Mouse (Mus musculus): ENCODE data around the gene Pnpla6. TPM values are rescaled to one million over a fixed set of nuclear protein-coding genes. Genes with fewer than 3 reads are reported as not detected.
A peak's percentile ranks its signal among the peaks of the same experiment; 100 is the strongest.

Gene Pnpla6
- 30.8 to 45.4 TPM (median 31.3 TPM) in 3 replicates for total RNA-seq (2017)

DNA sequence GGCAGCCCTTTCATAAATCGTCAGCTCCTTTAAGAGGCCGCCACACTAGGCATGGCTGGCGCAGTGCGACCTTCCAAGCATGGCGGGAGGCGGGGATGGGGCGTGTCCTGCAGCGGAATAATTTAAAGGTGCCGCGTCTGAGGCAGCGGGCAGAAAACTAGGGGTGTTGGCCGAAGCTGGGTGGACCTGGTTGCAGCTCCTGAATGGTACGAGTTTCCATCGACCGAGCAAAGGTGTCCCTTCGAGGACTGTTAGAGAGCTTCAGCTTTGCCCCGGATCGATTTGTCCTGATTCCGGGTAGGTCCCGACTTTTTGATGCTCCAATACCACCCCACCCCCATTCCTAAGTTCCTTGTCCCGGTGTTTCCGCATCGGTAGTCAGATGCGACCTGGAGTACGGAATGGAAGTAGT lies at the start of gene Pnpla6:
Gene Pnpla6, plus strand, starts transcription at position 125 of the 412 bp plus-strand sequence.
- ATAC-seq (replicated peaks; ENCODE audit: insufficient number of reproducible peaks, low FRiP score, low TSS enrichment, poor library complexity, severe bottlenecking): peak; percentile 78

- ATAC-seq (replicated peaks; ENCODE audit: insufficient number of reproducible peaks, low FRiP score, low TSS enrichment, poor library complexity, severe bottlenecking): peak; percentile 93
These were observed 47.9 kb upstream of the Pnpla6 start, which contains the start of gene Pex11g for GRCm38 (mm10) chr8:3467006-3467885. TSS of gene Pex11g (minus strand) at chr8:3467680.

DNA sequence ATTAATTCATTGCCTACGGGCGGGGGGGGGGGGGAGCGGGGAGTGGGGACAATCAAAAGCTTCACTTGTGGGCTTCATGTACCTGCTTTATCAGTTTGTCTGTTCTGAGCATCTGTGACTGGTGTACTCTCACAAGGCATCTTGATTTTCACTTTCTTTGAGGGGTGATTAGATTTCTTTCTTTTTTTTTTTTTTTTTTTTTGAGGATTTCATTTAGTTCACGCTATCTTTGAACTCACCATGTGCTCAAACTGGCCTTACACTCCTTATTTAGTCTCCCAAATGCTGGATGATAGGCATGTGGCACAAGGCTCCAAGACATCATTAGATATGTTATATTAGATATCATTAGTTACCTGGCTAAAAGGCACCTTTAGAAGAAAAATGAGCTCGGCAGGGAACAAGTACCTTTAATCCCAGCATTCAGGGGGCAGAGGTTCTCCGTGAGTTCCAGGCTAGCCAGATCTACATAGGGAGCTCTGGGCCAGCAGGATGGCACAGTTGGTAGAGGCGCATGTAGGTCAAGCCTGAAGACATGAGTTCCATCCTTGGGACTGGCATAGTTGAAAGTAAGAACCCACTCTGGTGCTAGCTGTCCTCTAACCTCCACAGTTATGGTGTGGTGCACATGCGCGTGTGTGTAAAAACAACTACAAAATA lies 47.2 kb upstream of the Pnpla6 start:
- no peak for ATAC-seq (replicated peaks; ENCODE audit: insufficient number of reproducible peaks, low FRiP score, low TSS enrichment, poor library complexity, severe bottlenecking)

DNA sequence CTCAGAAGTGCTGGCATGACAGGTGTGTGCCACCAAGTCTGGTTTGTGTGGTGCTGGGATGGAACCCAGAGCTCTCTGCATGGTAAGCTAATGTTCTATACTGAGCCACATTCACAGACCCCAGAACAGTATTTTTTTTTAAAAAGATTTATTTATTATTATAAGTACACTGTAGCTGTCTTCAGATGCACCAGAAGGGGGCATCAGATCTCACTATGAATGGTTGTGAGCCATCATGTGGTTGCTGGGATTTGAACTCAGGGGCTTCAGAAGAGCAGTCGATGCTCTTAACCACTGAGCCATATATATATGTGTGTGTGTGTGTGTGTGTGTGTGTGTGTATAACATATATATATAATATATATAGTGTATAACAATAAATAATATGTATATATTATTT lies 46.3 kb upstream of the Pnpla6 start:
- ATAC-seq (replicated peaks; ENCODE audit: insufficient number of reproducible peaks, low FRiP score, low TSS enrichment, poor library complexity, severe bottlenecking): no peak

DNA sequence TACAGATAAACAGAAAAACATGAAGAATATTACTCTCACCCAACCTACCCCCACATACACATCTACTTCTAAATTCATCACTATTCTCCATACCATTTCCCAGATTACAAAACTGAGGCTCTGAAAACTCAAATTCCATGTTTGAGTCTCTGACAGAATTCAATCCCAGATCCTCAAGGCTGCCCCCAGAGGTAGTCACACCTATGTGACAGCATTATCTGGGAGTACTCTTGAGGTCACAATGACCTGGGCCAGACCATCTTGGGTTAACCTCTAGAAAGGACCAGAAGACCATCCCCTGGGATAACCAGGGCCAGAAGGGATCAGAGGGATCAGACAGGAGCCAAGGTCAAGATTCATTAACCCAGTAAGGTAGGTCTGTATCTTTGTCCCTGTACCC lies 44.6 kb upstream of the Pnpla6 start, which contains the start of gene Tex45:
Gene Tex45, plus strand, starts transcription at position 301 of the 400 bp plus-strand sequence.
- ATAC-seq (replicated peaks; ENCODE audit: insufficient number of reproducible peaks, low FRiP score, low TSS enrichment, poor library complexity, severe bottlenecking): no peak

GRCm38 (mm10) chr8:3475715-3476429 lies 39.3 kb upstream of the Pnpla6 start:
- ATAC-seq (replicated peaks; ENCODE audit: insufficient number of reproducible peaks, low FRiP score, low TSS enrichment, poor library complexity, severe bottlenecking): no peak; the same call in 1 of the 2 replicates

DNA sequence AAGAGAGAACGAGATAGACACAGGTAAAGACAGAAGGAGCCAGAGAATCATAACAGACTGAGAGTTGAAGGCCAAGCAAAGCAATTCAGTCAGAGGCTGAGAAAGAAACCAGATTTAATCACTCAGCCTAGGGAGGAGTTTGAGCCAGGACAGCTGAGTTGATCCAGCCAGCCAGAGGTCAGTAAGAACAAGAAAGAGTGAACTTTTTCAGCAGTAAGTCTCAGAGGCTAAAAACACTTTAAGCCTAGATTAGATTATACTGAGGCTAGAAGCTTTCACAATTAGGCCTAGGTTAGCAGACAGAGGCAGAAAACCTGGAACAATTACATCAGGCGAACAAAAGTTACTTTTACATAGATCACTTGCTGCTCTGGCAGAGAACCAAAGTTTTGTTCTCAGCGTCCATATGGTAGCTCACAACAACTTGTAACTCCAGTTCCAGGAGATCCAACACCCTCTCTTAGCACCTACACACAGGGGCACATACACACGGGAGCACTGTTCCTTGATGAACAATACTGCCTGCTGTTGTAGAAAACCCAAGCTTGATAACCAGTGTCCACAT lies 34.9 kb upstream of the Pnpla6 start:
- ATAC-seq (replicated peaks; ENCODE audit: insufficient number of reproducible peaks, low FRiP score, low TSS enrichment, poor library complexity, severe bottlenecking): no peak

DNA sequence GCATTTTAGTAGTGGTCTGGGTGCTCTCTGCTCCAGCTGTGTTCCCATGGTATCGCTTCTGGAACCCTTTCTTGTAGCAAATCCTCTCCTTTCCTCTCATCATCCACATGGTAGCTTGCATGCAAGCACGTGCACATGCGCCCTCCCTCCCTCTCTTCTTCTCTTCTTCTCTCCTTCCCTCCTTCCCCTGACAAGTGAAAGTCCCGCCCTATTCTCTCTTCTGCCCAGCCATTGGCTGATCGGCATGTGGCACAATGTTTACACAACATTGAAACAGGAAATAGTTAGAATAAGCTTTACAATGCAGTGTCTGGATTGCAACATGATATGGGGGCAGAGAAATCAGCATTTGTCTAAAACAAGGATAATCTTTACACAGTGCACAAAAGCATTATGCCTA lies 33.6 kb upstream of the Pnpla6 start:
- peak; percentile 75 for ATAC-seq (replicated peaks; ENCODE audit: insufficient number of reproducible peaks, low FRiP score, low TSS enrichment, poor library complexity, severe bottlenecking)

GRCm38 (mm10) chr8:3482240-3482740 lies 32.9 kb upstream of the Pnpla6 start:
- no peak for ATAC-seq (replicated peaks; ENCODE audit: insufficient number of reproducible peaks, low FRiP score, low TSS enrichment, poor library complexity, severe bottlenecking)

DNA sequence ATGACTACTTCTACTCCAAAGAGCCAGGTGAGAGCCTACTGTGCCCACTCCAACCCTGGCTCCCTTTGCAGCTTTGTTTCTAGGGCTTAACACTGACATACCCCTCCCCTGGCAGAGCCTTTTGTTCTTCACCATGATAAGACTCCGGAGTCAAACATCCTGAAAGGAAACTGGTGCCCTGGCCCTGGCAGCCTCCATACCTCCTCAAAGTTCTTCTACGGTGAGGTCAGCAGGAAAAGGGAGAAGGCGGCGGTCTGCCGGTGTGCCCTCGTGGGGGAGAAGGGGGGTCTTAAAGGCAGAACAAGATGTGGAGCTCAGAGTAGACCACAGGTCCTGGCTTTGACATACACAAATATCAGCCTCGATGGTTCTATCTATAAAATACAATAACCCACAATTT lies 31.6 kb upstream of the Pnpla6 start:
- no peak for ATAC-seq (replicated peaks; ENCODE audit: insufficient number of reproducible peaks, low FRiP score, low TSS enrichment, poor library complexity, severe bottlenecking)

- ATAC-seq (replicated peaks; ENCODE audit: insufficient number of reproducible peaks, low FRiP score, low TSS enrichment, poor library complexity, severe bottlenecking): no peak
These were observed 30.0 kb upstream of the Pnpla6 start for GRCm38 (mm10) chr8:3485192-3485591.

GRCm38 (mm10) chr8:3492901-3493844 lies 22.0 kb upstream of the Pnpla6 start, which contains the start of gene Zfp358:
TSS of gene Zfp358 (plus strand) at chr8:3493138.
- peak; percentile 48 for ATAC-seq (replicated peaks; ENCODE audit: insufficient number of reproducible peaks, low FRiP score, low TSS enrichment, poor library complexity, severe bottlenecking)

GRCm38 (mm10) chr8:3493845-3494208 lies 21.4 kb upstream of the Pnpla6 start:
- no peak for ATAC-seq (replicated peaks; ENCODE audit: insufficient number of reproducible peaks, low FRiP score, low TSS enrichment, poor library complexity, severe bottlenecking)

DNA sequence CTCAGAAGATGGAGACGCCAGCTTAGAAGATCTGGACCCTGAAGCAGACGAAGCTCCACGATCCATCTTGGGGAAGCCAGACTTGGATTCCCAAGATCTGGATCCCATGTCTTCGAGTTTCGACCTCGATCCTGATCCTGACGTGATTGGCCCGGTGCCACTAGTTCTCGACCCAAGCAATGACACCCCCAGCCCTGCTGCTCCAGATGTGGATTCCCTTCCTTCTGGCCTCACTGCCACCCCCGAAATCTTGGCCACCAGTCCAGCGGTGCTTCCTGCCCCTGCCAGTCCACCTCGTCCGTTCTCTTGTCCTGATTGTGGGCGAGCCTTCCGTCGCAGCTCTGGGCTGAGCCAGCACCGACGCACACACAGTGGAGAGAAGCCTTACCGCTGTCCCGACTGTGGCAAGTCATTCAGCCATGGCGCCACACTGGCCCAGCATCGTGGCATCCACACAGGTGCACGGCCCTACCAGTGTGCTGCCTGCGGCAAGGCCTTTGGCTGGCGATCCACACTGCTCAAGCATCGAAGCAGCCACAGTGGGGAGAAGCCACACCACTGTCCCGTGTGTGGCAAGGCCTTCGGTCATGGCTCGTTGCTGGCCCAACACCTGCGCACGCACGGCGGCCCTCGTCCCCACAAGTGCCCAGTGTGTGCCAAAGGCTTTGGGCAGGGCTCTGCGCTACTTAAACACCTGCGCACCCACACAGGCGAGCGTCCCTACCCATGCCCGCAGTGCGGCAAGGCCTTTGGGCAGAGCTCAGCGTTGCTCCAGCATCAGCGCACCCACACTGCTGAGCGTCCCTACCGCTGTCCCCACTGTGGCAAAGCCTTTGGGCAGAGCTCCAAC lies 19.4 kb upstream of the Pnpla6 start:
- ATAC-seq (replicated peaks; ENCODE audit: insufficient number of reproducible peaks, low FRiP score, low TSS enrichment, poor library complexity, severe bottlenecking): no peak

- ATAC-seq (replicated peaks; ENCODE audit: insufficient number of reproducible peaks, low FRiP score, low TSS enrichment, poor library complexity, severe bottlenecking): no peak
These were observed 18.8 kb upstream of the Pnpla6 start for GRCm38 (mm10) chr8:3496428-3496748.

GRCm38 (mm10) chr8:3498583-3498982 lies 16.6 kb upstream of the Pnpla6 start:
- ATAC-seq (replicated peaks; ENCODE audit: insufficient number of reproducible peaks, low FRiP score, low TSS enrichment, poor library complexity, severe bottlenecking): no peak

GRCm38 (mm10) chr8:3499751-3500150 lies 15.4 kb upstream of the Pnpla6 start:
- ATAC-seq (replicated peaks; ENCODE audit: insufficient number of reproducible peaks, low FRiP score, low TSS enrichment, poor library complexity, severe bottlenecking): no peak

Measured in monocyte, adult 5-6 weeks (primary cell).